Mouse (Mus musculus) kidney, embryonic 14.5 days (tissue): ENCODE data around the gene Dynlrb1. TPM values are rescaled to one million over a fixed set of nuclear protein-coding genes. Genes with fewer than 3 reads are reported as not detected.

Experiments used
- ATAC-seq: fragments of 200-750 bp; cut with Nextera tagmentation; 2 replicates; pipeline ENCODE4 v1.8.0; 2017; ENCODE audit warnings: moderate number of reproducible peaks, mild to moderate bottlenecking, moderate TSS enrichment, moderate library complexity; ENCODE audit not compliant: low FRiP score, low TSS enrichment
- H3K27ac ChIP-seq: fragments of 300-500 bp; sonication (generic); 2 replicates; pipeline ENCODE4 v1.5.1; 2014; ENCODE audit warnings: low read depth, mild to moderate bottlenecking, low read length, moderate library complexity, mixed read lengths
- H3K27me3 ChIP-seq: fragments of 300-500 bp; sonication (generic); 2 replicates; pipeline ENCODE4 v1.6.1; 2014; ENCODE audit warnings: mild to moderate bottlenecking, low read length; ENCODE audit not compliant: control insufficient read depth, insufficient read depth
- H3K36me3 ChIP-seq: fragments of 300-500 bp; sonication (generic); 2 replicates; pipeline ENCODE4 v1.6.1; 2014; ENCODE audit warnings: low read length, mixed read lengths; ENCODE audit not compliant: control insufficient read depth, insufficient read depth
- H3K4me1 ChIP-seq: fragments of 300-500 bp; sonication (generic); 2 replicates; pipeline ENCODE4 v1.6.1; 2014; ENCODE audit warnings: low read length, mixed read lengths; ENCODE audit not compliant: control insufficient read depth, insufficient read depth
- H3K4me2 ChIP-seq: fragments of 300-500 bp; sonication (generic); replicated peaks from 2 replicates; pipeline ENCODE4 v1.6.1; 2014; ENCODE audit warnings: low read depth, mild to moderate bottlenecking, low read length
- H3K4me3 ChIP-seq: fragments of 300-500 bp; sonication (generic); 2 replicates; pipeline ENCODE4 v1.5.1; 2014; ENCODE audit warnings: mild to moderate bottlenecking, low read length
- H3K9ac ChIP-seq: fragments of 300-500 bp; sonication (generic); 2 replicates; pipeline ENCODE4 v1.6.1; 2014; ENCODE audit warnings: low read depth, mild to moderate bottlenecking, low read length, moderate library complexity
- H3K9me3 ChIP-seq: fragments of 300-500 bp; sonication (generic); 2 replicates; pipeline ENCODE4 v1.6.1; 2016; ENCODE audit warnings: low read length; ENCODE audit not compliant: control insufficient read depth
- WGBS: fragments of 180-500 bp; shearing (Covaris S2); extraction: QIAGEN DNeasy Blood & Tissue Kit; methylation state at CpG from one replicate; pipeline ENCODE4 v1.1.7; 2014; 5-methylcytosine and 5-hydroxymethylcytosine counted together
- polyA plus RNA-seq: library from polyadenylated mRNA; unstranded; fragments of >200 nt; fragmentation: Nextera tagmentation; extraction: Ambion mirVana; gene quantifications from 2 replicates; pipeline ENCODE4 v1.2.1, GENCODE M21; 2014

Dynlrb1 gene
- polyA plus RNA-seq, 1 experiment from 2014 or later = 431 TPM

DNA sequence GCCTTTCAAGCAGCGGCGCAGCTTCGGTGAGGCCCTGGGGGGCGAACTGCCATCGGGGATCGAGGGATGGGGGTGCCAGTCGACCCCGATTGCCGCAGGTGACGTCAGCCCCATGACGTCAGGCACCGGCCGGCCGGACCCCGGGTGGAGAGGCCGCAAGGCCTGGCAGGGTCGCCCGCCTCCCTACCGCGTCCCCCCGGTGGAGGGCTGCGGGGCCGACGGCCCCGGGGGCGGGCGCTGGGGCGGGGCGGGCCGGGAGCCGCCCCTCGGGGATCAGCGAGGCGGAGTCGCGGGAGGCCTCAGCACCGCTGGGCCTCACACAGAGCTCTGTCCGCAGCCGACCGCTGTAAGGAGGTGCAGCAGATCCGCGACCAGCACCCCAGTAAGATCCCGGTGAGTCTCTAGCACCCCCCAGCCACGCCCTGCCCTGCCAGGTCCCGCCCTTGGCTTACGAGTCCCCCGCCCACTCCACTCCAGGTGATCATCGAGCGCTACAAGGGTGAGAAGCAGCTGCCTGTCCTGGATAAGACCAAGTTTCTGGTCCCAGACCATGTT is 40.4 kb downstream of the Dynlrb1 start:
- under 1% methylated on average over 26 of the region's 49 CpGs for WGBS
- Histone ChIP-seq H3K4me3 (peak overlapping the region; percentile 97), H3K27ac (peak overlapping the region; percentile 80), H3K9me3 (no peaks in the 10 kb centered on the region), H3K27me3 (no peaks in the 10 kb centered on the region), H3K36me3 (peaks cover 17% of the 10 kb centered on the region), H3K9ac (peak overlapping the region; percentile 92), H3K4me2 (peak overlapping the region; percentile 74), H3K4me1 (0 out of 2 replicates have a peak, but pooled peaks cover 6% of the 10 kb centered on the region)
- ATAC-seq = peak; percentile 89

DNA sequence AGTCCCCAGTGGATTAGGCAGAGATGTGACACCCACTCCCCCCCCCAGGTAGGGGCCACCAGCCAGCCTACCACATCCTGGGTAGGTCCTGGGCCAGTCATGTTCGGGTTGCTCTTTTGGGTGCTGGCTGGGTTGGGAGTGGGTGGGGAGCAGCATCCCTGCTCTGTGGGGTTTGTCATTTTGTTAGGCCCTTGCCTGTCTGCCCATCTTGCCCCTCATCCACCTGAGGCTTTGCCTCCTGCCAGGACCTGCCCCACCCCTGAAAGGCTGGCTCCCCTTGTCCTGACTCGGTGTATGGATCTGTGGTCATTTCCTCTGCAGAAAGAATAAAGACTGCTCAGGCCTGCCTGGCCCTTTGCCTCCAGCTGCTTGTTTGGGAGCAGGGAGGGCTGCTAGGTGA is 41.4 kb downstream of the Dynlrb1 start:
- 0 out of 2 replicates have a peak, but pooled peaks cover 6% of the 10 kb centered on the region for H3K4me1 ChIP-seq
- H3K9ac ChIP-seq = no peak overlapping the region; the same call in 1 of the 2 replicates
- no peaks in the 10 kb centered on the region for H3K27me3 ChIP-seq
- 85% methylated on average over 2 of the region's 2 CpGs for WGBS
- H3K4me3 ChIP-seq = peak overlapping the region; percentile 97; the same call in 1 of the 2 replicates
- H3K9me3 ChIP-seq = no peaks in the 10 kb centered on the region
- H3K36me3 ChIP-seq = peaks cover 17% of the 10 kb centered on the region
- no peak overlapping the region for H3K27ac ChIP-seq
- H3K4me2 ChIP-seq = peak overlapping the region; percentile 74; the same call in 1 of the 2 replicates
- no peak for ATAC-seq

DNA sequence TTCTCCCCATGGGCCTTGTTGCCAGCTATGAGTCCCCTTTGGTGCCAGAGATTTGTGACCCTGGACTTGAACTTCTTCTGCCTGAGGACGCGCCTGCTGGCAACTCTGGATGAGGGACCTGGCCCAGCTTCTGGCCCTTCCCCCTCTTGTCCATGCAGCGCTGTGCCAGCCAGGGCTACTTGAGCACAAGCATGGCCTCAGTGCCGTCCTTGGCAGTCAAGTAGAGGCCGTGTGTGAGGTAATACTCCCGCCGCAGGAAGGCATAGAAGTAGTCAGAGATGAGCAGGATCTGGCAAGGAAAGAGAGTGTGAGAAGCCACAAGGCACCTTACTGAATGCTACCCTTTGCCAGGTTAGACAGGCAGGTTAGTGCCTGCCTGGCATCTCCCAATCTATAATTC is 42.0 kb downstream of the Dynlrb1 start:
- no peak for ATAC-seq
- Histone ChIP-seq H3K4me3 (no peak overlapping the region), H3K27me3 (no peaks in the 10 kb centered on the region), H3K9me3 (no peaks in the 10 kb centered on the region), H3K9ac (no peak overlapping the region), H3K4me1 (0 out of 2 replicates have a peak, but pooled peaks cover 6% of the 10 kb centered on the region), H3K27ac (no peak overlapping the region), H3K4me2 (no peak overlapping the region), H3K36me3 (peaks cover 21% of the 10 kb centered on the region)
- 87% methylated on average over 7 of the region's 7 CpGs for WGBS

DNA sequence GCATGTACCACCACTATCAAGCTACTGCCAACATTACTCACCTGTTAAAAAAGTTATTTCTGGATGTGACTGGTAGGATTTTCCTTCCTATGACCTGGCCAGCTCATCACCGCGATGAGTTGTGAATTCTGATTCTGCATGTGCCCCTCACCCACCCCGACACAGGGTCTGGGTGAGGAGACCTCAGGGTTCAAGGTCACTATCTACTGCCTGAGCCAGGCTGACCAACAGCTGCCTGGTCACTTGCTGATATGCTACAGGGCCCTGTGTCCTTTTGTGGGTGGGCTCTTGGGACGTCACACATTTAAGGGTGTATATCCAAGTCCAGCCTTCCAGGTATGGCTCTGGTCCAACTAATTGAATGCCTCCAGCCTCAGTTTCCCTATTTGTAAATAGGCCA is 42.8 kb downstream of the Dynlrb1 start:
- Histone ChIP-seq H3K4me1 (0 out of 2 replicates have a peak, but pooled peaks cover 6% of the 10 kb centered on the region), H3K4me3 (no peak overlapping the region), H3K9me3 (no peaks in the 10 kb centered on the region), H3K36me3 (peaks cover 21% of the 10 kb centered on the region), H3K27me3 (no peaks in the 10 kb centered on the region), H3K9ac (no peak overlapping the region), H3K4me2 (no peak overlapping the region), H3K27ac (no peak overlapping the region)
- WGBS = 94% methylated on average over 4 of the region's 4 CpGs
- no peak for ATAC-seq

DNA sequence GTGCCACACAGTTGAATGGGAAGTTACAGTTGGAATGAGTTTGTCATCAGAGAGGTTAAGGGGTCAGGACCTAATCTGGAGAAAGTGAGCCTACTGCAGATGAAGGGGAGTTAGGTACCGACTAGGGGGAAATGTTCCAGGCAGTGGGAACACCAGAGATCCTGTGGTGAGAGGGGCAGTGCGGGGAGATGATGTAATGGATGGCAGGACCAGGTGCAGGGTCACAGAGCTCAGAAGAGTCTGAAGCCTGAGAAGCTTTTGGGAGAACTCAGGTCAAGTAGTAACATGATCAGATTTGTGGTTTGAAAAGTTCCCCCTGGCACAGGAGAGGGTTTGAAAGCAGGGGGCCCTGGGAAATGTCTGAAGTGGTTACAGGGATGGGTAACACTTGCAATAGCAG is 43.8 kb downstream of the Dynlrb1 start:
- Histone ChIP-seq H3K27me3 (no peaks in the 10 kb centered on the region), H3K9ac (no peak overlapping the region), H3K36me3 (peaks cover 24% of the 10 kb centered on the region), H3K4me1 (0 out of 2 replicates have a peak, but pooled peaks cover 6% of the 10 kb centered on the region), H3K4me3 (no peak overlapping the region), H3K9me3 (no peaks in the 10 kb centered on the region), H3K4me2 (no peak overlapping the region), H3K27ac (no peak overlapping the region)
- ATAC-seq = no peak
- 39% methylated on average over 2 of the region's 2 CpGs for WGBS

DNA sequence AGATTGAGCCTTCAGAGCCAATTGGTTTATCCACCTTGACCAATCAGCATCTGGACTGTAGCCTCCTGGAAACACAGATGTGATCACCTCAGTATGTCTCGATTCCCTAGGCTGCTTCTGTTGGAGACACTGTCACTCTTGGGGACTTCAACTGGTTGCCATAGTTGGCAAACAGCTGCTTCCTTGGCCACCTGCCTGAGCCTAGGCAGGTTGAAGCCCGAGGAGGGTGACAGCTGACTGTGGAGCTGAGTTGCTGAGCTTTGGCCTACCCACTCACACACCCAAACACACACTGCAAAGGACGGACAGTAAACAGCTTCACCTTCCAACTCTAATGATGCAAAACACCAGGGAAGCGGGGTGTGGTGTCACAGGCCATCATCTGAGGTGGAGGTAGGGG is 47.5 kb downstream of the Dynlrb1 start:
- Histone ChIP-seq H3K27me3 (no peaks in the 10 kb centered on the region), H3K4me1 (no peaks in the 10 kb centered on the region)
- 85% methylated on average over 4 of the region's 4 CpGs for WGBS

DNA sequence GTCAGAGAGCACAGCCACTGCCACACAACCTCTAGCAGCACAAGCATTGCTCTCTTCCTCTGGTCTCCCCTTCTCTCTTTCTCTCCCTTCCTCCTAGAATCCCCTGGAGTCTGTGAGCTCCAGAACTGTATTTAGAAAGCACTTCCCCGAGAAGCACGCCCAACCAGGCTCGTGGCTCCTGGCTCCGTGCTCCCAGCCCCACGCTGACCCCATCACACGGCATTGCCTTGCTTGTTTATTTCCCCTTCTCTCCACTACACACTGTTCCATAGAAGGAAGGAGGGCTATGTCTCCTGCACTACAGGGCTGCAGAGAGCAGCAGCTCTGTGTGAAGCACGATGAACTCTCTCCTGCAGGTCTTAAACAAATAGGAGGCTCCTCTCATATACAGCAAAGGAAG is 48.3 kb downstream of the Dynlrb1 start:
- Histone ChIP-seq H3K36me3 (peaks cover 10% of the 10 kb centered on the region; the same call in 1 of the 2 replicates), H3K4me3 (no peak overlapping the region), H3K27me3 (no peaks in the 10 kb centered on the region), H3K4me1 (no peaks in the 10 kb centered on the region), H3K4me2 (no peak overlapping the region), H3K9ac (no peak overlapping the region), H3K9me3 (no peaks in the 10 kb centered on the region), H3K27ac (no peak overlapping the region)
- ATAC-seq = no peak
- WGBS = 78% methylated on average over 7 of the region's 7 CpGs

More for the DNA sequence above, 47.5 kb downstream of the Dynlrb1 start:
- Histone ChIP-seq H3K36me3 (peaks cover 13% of the 10 kb centered on the region; the same call in 1 of the 2 replicates), H3K27ac (no peak overlapping the region), H3K4me2 (no peak overlapping the region), H3K9ac (no peak overlapping the region), H3K9me3 (no peaks in the 10 kb centered on the region), H3K4me3 (no peak overlapping the region)
- no peak for ATAC-seq

DNA sequence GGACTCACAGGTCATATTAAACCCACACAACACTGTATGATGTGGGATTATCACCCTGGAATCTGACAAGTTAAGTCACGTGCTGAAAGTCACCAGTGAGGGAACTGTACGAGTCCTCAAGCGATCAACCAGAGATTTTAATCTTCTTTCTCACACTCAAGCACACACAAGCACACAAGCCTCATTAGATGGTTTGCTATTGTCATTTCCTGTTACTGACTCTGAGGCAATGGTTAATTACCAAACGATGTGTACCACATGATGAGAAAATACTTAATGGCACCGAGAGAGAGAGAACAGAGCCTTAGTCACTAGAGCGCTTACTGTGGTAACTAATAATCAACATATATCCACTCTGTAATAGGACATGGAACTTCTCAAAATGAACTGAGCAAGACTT is 49.4 kb downstream of the Dynlrb1 start:
- H3K4me1 ChIP-seq = no peaks in the 10 kb centered on the region
- H3K27ac ChIP-seq = no peak overlapping the region
- no peaks in the 10 kb centered on the region for H3K9me3 ChIP-seq
- no peak overlapping the region for H3K4me3 ChIP-seq
- ATAC-seq = no peak
- no peak overlapping the region for H3K9ac ChIP-seq
- no peaks in the 10 kb centered on the region for H3K27me3 ChIP-seq
- H3K36me3 ChIP-seq = peaks cover 21% of the 10 kb centered on the region
- 80% methylated on average over 6 of the region's 6 CpGs for WGBS
- H3K4me2 ChIP-seq = no peak overlapping the region

DNA sequence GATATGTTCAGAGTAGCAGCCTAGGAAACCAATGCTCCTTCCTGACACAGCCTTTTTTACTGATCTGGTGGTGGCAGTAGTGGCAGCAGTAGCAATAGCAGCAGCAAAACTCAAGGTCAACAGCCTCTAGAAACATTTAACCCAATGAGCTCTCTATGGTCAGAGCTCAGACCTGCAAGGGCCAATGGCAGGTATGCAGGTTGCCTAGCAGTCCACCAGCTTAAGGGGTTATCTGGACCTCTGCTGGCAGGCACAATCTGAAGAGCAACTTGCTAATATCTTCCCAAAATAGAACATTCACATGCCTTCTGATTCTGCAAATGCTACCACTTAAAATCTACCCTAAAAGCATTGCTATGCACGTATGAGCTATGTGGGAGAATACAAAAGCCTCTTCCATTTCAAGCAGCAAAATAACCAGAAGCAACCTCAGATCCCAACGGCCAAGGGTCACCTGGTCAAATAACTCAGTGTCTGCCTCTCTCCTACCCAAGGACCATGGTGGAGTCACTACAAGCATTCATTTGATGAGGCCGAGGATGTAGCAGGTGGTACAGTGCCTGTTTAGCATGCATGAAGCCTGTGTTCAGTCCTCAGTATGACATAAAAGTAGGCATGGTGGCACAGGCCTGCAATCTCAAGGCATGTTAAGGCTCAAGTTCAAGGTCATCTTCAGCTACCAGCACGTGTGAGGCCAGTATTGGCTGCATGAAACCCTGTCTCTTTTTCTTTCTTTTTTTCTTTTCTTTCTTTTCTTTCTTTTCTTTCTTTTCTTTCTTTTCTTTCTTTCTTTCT is 51.3 kb downstream of the Dynlrb1 start:
- Histone ChIP-seq H3K27ac (no peak overlapping the region), H3K4me3 (no peak overlapping the region), H3K27me3 (no peaks in the 10 kb centered on the region), H3K4me1 (no peaks in the 10 kb centered on the region), H3K36me3 (peaks cover 34% of the 10 kb centered on the region), H3K9me3 (no peaks in the 10 kb centered on the region), H3K9ac (no peak overlapping the region), H3K4me2 (no peak overlapping the region)
- ATAC-seq = no peak
- WGBS = 88% methylated on average over 4 of the region's 4 CpGs
